Mouse (Mus musculus): ENCODE measurements around the gene Prr32. TPM values are rescaled to one million over a fixed set of nuclear protein-coding genes. Genes with fewer than 3 reads are reported as not detected.

The Prr32 gene
- not detected for total RNA-seq (2021)
- long read RNA-seq, experiment 1 = 0 reads
- long read RNA-seq, experiment 2 = 0 reads

- DNase-seq = no peak
Observed at GRCm38 (mm10) chrX:45090604-45091003, at the start of gene Prr32. Prr32 (plus strand) TSS chrX:45090904.
